ENCODE assay signal across 25 mouse cellular contexts in genomic region chr1:154770542-154770941, GRCm38 (mm10).
DNase-seq lines count a peak whose midpoint lies in the region; ATAC-seq lines count a peak whose summit lies in the region.
"Had no signal": no experiment of that assay in that cellular context is flagged by ENCODE, and none has a peak within 500 bp of the region (broad histone marks: within the 10 kb centered on the region; RNA-seq: fewer than 3 reads in every experiment).

No protein-coding gene starts in this region.

- no peaks in the 10 kb centered on the region for H3K36me3 ChIP-seq in forebrain, embryonic 11.5 days (ENCODE audit: control insufficient read depth, insufficient read depth, low read length)
- H3K36me3 ChIP-seq in forebrain, embryonic 14.5 days (ENCODE audit: control insufficient read depth, insufficient read depth, low read length) = no peaks in the 10 kb centered on the region
- H3K36me3 ChIP-seq in kidney, embryonic 16.5 days (ENCODE audit: insufficient read depth, low read length) = no peaks in the 10 kb centered on the region
- H3K36me3 ChIP-seq in embryonic facial prominence, embryonic 12.5 days = no peaks in the 10 kb centered on the region
- H3K36me3 ChIP-seq: forebrain, embryonic 15.5 days; heart, embryonic 13.5 days; hindbrain, embryonic 13.5 days; intestine, embryonic 15.5 days; liver, embryonic 12.5 days; midbrain, embryonic 12.5 days; neural tube, embryonic 12.5 days had no signal

- H3K9me3 ChIP-seq in forebrain, embryonic 11.5 days (ENCODE audit: control insufficient read depth, low read length) = no peaks in the 10 kb centered on the region
- no peaks in the 10 kb centered on the region for H3K9me3 ChIP-seq in forebrain, embryonic 14.5 days (replicated peaks; ENCODE audit: control insufficient read depth, low read length)
- H3K9me3 ChIP-seq in kidney, embryonic 16.5 days (ENCODE audit: low read length) = no peaks in the 10 kb centered on the region; the same call in 1 of the 2 replicates
- H3K9me3 ChIP-seq in embryonic facial prominence, embryonic 12.5 days = no peaks in the 10 kb centered on the region
- H3K9me3 ChIP-seq: forebrain, embryonic 15.5 days; heart, embryonic 13.5 days; hindbrain, embryonic 13.5 days; intestine, embryonic 15.5 days; liver, embryonic 12.5 days; midbrain, embryonic 12.5 days; neural tube, embryonic 12.5 days had no signal

- peak; percentile 74 for ATAC-seq in forebrain, embryonic 11.5 days (replicated peaks; ENCODE audit: low FRiP score)
- ATAC-seq in forebrain, embryonic 14.5 days = no peak
- ATAC-seq in kidney, embryonic 16.5 days (ENCODE audit: low FRiP score, low TSS enrichment) = peak; percentile 74; the same call in 1 of the 2 replicates
- 0 out of 2 replicates have a peak, but pooled peaks have one; percentile 67 for ATAC-seq in embryonic facial prominence, embryonic 12.5 days (ENCODE audit: insufficient number of reproducible peaks, insufficient read depth, low FRiP score, low TSS enrichment)
- ATAC-seq in inflammation-experienced regulatory T-cells, adult 6 months = no peak
- ATAC-seq: forebrain, embryonic 15.5 days; intestine, embryonic 15.5 days; liver, embryonic 12.5 days had no signal

- no peak overlapping the region for H3K4me3 ChIP-seq in forebrain, embryonic 11.5 days (ENCODE audit: low read depth, low read length)
- no peak overlapping the region for H3K4me3 ChIP-seq in forebrain, embryonic 14.5 days (ENCODE audit: low read depth, low read length)
- H3K4me3 ChIP-seq in kidney, embryonic 16.5 days (ENCODE audit: low read length) = no peak overlapping the region
- H3K4me3 ChIP-seq in embryonic facial prominence, embryonic 12.5 days = no peak overlapping the region
- H3K4me3 ChIP-seq: forebrain, embryonic 15.5 days; heart, embryonic 13.5 days; hindbrain, embryonic 13.5 days; intestine, embryonic 15.5 days; liver, embryonic 12.5 days; midbrain, embryonic 12.5 days; neural tube, embryonic 12.5 days had no signal

- H3K27ac ChIP-seq in forebrain, embryonic 11.5 days (ENCODE audit: low read depth, low read length) = no peak overlapping the region
- no peak overlapping the region for H3K27ac ChIP-seq in forebrain, embryonic 14.5 days (ENCODE audit: low read depth, low read length)
- H3K27ac ChIP-seq in kidney, embryonic 16.5 days (ENCODE audit: low read length) = no peak overlapping the region
- H3K27ac ChIP-seq in embryonic facial prominence, embryonic 12.5 days = no peak overlapping the region
- H3K27ac ChIP-seq: forebrain, embryonic 15.5 days; heart, embryonic 13.5 days; hindbrain, embryonic 13.5 days; intestine, embryonic 15.5 days; kidney, postnatal 0 days; liver, embryonic 12.5 days; midbrain, embryonic 12.5 days; neural tube, embryonic 12.5 days had no signal

- no peaks in the 10 kb centered on the region for H3K27me3 ChIP-seq in forebrain, embryonic 11.5 days (ENCODE audit: control insufficient read depth, insufficient read depth, low read length)
- no peaks in the 10 kb centered on the region for H3K27me3 ChIP-seq in forebrain, embryonic 14.5 days (replicated peaks; ENCODE audit: control insufficient read depth, insufficient read depth, low read length)
- H3K27me3 ChIP-seq in kidney, embryonic 16.5 days (ENCODE audit: insufficient read depth, low read length) = no peaks in the 10 kb centered on the region
- H3K27me3 ChIP-seq in embryonic facial prominence, embryonic 12.5 days = no peaks in the 10 kb centered on the region
- H3K27me3 ChIP-seq: forebrain, embryonic 15.5 days; heart, embryonic 13.5 days; hindbrain, embryonic 13.5 days; intestine, embryonic 15.5 days; liver, embryonic 12.5 days; midbrain, embryonic 12.5 days; neural tube, embryonic 12.5 days had no signal

- no peak overlapping the region for H3K9ac ChIP-seq in forebrain, embryonic 11.5 days (ENCODE audit: low read length)
- no peak overlapping the region for H3K9ac ChIP-seq in forebrain, embryonic 14.5 days (ENCODE audit: low read length)
- H3K9ac ChIP-seq in kidney, embryonic 16.5 days (replicated peaks; ENCODE audit: low read length) = no peak overlapping the region
- H3K9ac ChIP-seq in embryonic facial prominence, embryonic 12.5 days = no peak overlapping the region
- H3K9ac ChIP-seq: forebrain, embryonic 15.5 days; heart, embryonic 13.5 days; hindbrain, embryonic 13.5 days; intestine, embryonic 15.5 days; liver, embryonic 12.5 days; midbrain, embryonic 12.5 days; neural tube, embryonic 12.5 days had no signal

- H3K4me2 ChIP-seq in forebrain, embryonic 11.5 days (ENCODE audit: low read depth, low read length, severe bottlenecking) = no peak overlapping the region
- H3K4me2 ChIP-seq in forebrain, embryonic 14.5 days (ENCODE audit: low read length) = no peak overlapping the region
- H3K4me2 ChIP-seq in kidney, embryonic 16.5 days (replicated peaks; ENCODE audit: low read depth, low read length) = no peak overlapping the region
- no peak overlapping the region for H3K4me2 ChIP-seq in embryonic facial prominence, embryonic 12.5 days (replicated peaks)
- H3K4me2 ChIP-seq: forebrain, embryonic 15.5 days; heart, embryonic 13.5 days; hindbrain, embryonic 13.5 days; intestine, embryonic 15.5 days; liver, embryonic 12.5 days; midbrain, embryonic 12.5 days; neural tube, embryonic 12.5 days had no signal

- H3K4me1 ChIP-seq in forebrain, embryonic 11.5 days (replicated peaks; ENCODE audit: control insufficient read depth, insufficient read depth, low read length) = no peaks in the 10 kb centered on the region
- no peaks in the 10 kb centered on the region for H3K4me1 ChIP-seq in forebrain, embryonic 14.5 days (ENCODE audit: control insufficient read depth, insufficient read depth, low read length)
- peaks cover 5% of the 10 kb centered on the region; the same call in 1 of the 2 replicates for H3K4me1 ChIP-seq in kidney, embryonic 16.5 days (ENCODE audit: insufficient read depth, low read length)
- H3K4me1 ChIP-seq in embryonic facial prominence, embryonic 12.5 days = peaks cover 3% of the 10 kb centered on the region; the same call in 1 of the 2 replicates
- H3K4me1 ChIP-seq: forebrain, embryonic 15.5 days; heart, embryonic 13.5 days; hindbrain, embryonic 13.5 days; intestine, embryonic 15.5 days; liver, embryonic 12.5 days; neural tube, embryonic 12.5 days had no signal

- no peak for DNase-seq in forebrain, embryonic 11.5 days (ENCODE audit: low spot score)
- no peak for DNase-seq in forebrain, embryonic 14.5 days (ENCODE audit: low spot score)
- no peak for DNase-seq in kidney, adult 11 months
- peak; percentile 67 for DNase-seq in embryo, embryonic 10 days (ENCODE audit: low spot score)
- no peak for DNase-seq in cerebellum, postnatal 25 days
- DNase-seq: adrenal gland, postnatal 25 days; cerebellum, adult 11 months; heart, postnatal 14 days; left cerebral cortex, postnatal 4 days; lung, adult 18-20 months; lung, postnatal 10 days; retina, postnatal 1 day; right cerebral cortex, postnatal 25 days; thymus, postnatal 14 days had no signal

- 36% methylated on average over 3 of the region's 3 CpGs for WGBS in forebrain, embryonic 11.5 days
- 37% methylated on average over 3 of the region's 3 CpGs for WGBS in forebrain, embryonic 14.5 days
- 45% methylated on average over 3 of the region's 3 CpGs for WGBS in kidney, embryonic 16.5 days
- 49% methylated on average over 3 of the region's 3 CpGs for WGBS in embryonic facial prominence, embryonic 12.5 days

Comparison
In these comparisons a context has a peak if more than half of its experiments do, and no peak if none do; other contexts are left out.
1. ATAC-seq: peak in forebrain, embryonic 11.5 days (single experiment), kidney, embryonic 16.5 days (single experiment) and embryonic facial prominence, embryonic 12.5 days (single experiment); none in forebrain, embryonic 14.5 days (single experiment) and inflammation-experienced regulatory T-cells, adult 6 months (single experiment).